Mouse (Mus musculus): ENCODE results near the gene Gfpt2.
"Not testable (repeated sequence)": the region's sequence is repeated elsewhere in the genome, so short reads cannot be mapped to it uniquely, and the experiment has no call there.

Gene Gfpt2

GRCm38 (mm10) chr11:49793619-49794341 lies at the start of gene Gfpt2:
Gfpt2 (plus strand) TSS chr11:49794178.
- DNase-seq (ENCODE audit: low spot score), result peak; percentile 84

GRCm38 (mm10) chr11:49744981-49745380 lies 49.0 kb upstream of the Gfpt2 start:
- no peak for DNase-seq (ENCODE audit: low spot score)

- DNase-seq (ENCODE audit: low spot score), result no peak
Observed at GRCm38 (mm10) chr11:49745839-49746238, 48.1 kb upstream of the Gfpt2 start.

GRCm38 (mm10) chr11:49746756-49747155 lies 47.2 kb upstream of the Gfpt2 start:
- DNase-seq (ENCODE audit: low spot score), result no peak

- DNase-seq (ENCODE audit: low spot score), result no peak
Observed at GRCm38 (mm10) chr11:49754958-49755665, 38.9 kb upstream of the Gfpt2 start.

- DNase-seq (ENCODE audit: low spot score), result no peak
Observed at GRCm38 (mm10) chr11:49758096-49758495, 35.9 kb upstream of the Gfpt2 start.

- no peak for DNase-seq (ENCODE audit: low spot score)
Observed at GRCm38 (mm10) chr11:49761130-49761529, 32.8 kb upstream of the Gfpt2 start.

GRCm38 (mm10) chr11:49763555-49763954 lies 30.4 kb upstream of the Gfpt2 start:
- no peak for DNase-seq (ENCODE audit: low spot score)

- DNase-seq (ENCODE audit: low spot score), result no peak
Observed at GRCm38 (mm10) chr11:49764023-49764422, 30.0 kb upstream of the Gfpt2 start.

- peak; percentile 25 for DNase-seq (ENCODE audit: low spot score)
Observed at GRCm38 (mm10) chr11:49764639-49765299, 29.2 kb upstream of the Gfpt2 start.

- no peak for DNase-seq (ENCODE audit: low spot score)
Observed at GRCm38 (mm10) chr11:49765377-49766136, 28.4 kb upstream of the Gfpt2 start.

GRCm38 (mm10) chr11:49766137-49766411 lies 27.9 kb upstream of the Gfpt2 start:
- no peak for DNase-seq (ENCODE audit: low spot score)

GRCm38 (mm10) chr11:49767497-49767896 lies 26.5 kb upstream of the Gfpt2 start:
- not testable (repeated sequence) for DNase-seq (ENCODE audit: low spot score)

- no peak for DNase-seq (ENCODE audit: low spot score)
Observed at GRCm38 (mm10) chr11:49768781-49769180, 25.2 kb upstream of the Gfpt2 start.

- no peak for DNase-seq (ENCODE audit: low spot score)
Observed at GRCm38 (mm10) chr11:49770676-49771550, 23.1 kb upstream of the Gfpt2 start.

GRCm38 (mm10) chr11:49772251-49772650 lies 21.7 kb upstream of the Gfpt2 start:
- no peak for DNase-seq (ENCODE audit: low spot score)

GRCm38 (mm10) chr11:49774894-49775293 lies 19.1 kb upstream of the Gfpt2 start:
- no peak for DNase-seq (ENCODE audit: low spot score)

GRCm38 (mm10) chr11:49778844-49779243 lies 15.1 kb upstream of the Gfpt2 start:
- DNase-seq (ENCODE audit: low spot score), result no peak

- DNase-seq (ENCODE audit: low spot score), result no peak
Observed at GRCm38 (mm10) chr11:49780161-49780817, 13.7 kb upstream of the Gfpt2 start.

GRCm38 (mm10) chr11:49781833-49782399 lies 12.1 kb upstream of the Gfpt2 start:
- DNase-seq (ENCODE audit: low spot score), result no peak

GRCm38 (mm10) chr11:49793131-49793530 lies 847 bp upstream of the Gfpt2 start:
- DNase-seq (ENCODE audit: low spot score), result peak; percentile 27

All from ovary, postnatal 36 days (tissue).